Mouse (Mus musculus) limb, embryonic 12.5 days (tissue): Measurements from ENCODE around the gene Pdcd1lg2. TPM values are rescaled to one million over a fixed set of nuclear protein-coding genes. Genes with fewer than 3 reads are reported as not detected.

Experiments used
- ATAC-seq: fragments of 200-750 bp; cut with Nextera tagmentation; 2 replicates; pipeline ENCODE4 v1.8.0; 2017; ENCODE audit warnings: low read depth, moderate TSS enrichment; ENCODE audit not compliant: insufficient number of reproducible peaks, insufficient read depth, low FRiP score, low TSS enrichment
- H3K27ac ChIP-seq: fragments of 300-500 bp; sonication (generic); 2 replicates; pipeline ENCODE4 v1.5.1; 2016; ENCODE audit warnings: mild to moderate bottlenecking, moderate library complexity
- H3K27me3 ChIP-seq: fragments of 300-500 bp; sonication (generic); 2 replicates; pipeline ENCODE4 v1.6.1; 2016; ENCODE audit warnings: mild to moderate bottlenecking, moderate library complexity
- H3K36me3 ChIP-seq: fragments of 300-500 bp; sonication (generic); 2 replicates; pipeline ENCODE4 v1.6.1; 2016; ENCODE audit warnings: mild to moderate bottlenecking, moderate library complexity
- H3K4me1 ChIP-seq: fragments of 300-500 bp; sonication (generic); replicated peaks from 2 replicates; pipeline ENCODE4 v1.6.1; 2016
- H3K4me2 ChIP-seq: fragments of 300-500 bp; sonication (generic); 2 replicates; pipeline ENCODE4 v1.6.1; 2016; ENCODE audit warnings: mild to moderate bottlenecking, moderate library complexity
- H3K4me3 ChIP-seq: fragments of 300-500 bp; sonication (generic); replicated peaks from 2 replicates; pipeline ENCODE4 v1.5.1; 2016; ENCODE audit warnings: mild to moderate bottlenecking
- H3K9ac ChIP-seq: fragments of 300-500 bp; sonication (generic); replicated peaks from 2 replicates; pipeline ENCODE4 v1.6.1; 2016; ENCODE audit warnings: mild to moderate bottlenecking, moderate library complexity
- H3K9me3 ChIP-seq: fragments of 300-500 bp; sonication (generic); 2 replicates; pipeline ENCODE4 v1.6.1; 2016; ENCODE audit warnings: mild to moderate bottlenecking, moderate library complexity
- WGBS: fragments of 180-500 bp; shearing (Covaris S2); methylation state at CpG from one replicate; pipeline ENCODE4 v1.1.7; 2016; 5-methylcytosine and 5-hydroxymethylcytosine counted together
- polyA plus RNA-seq: library from polyadenylated mRNA; unstranded; fragments of >200 nt; fragmentation: Nextera tagmentation; extraction: Ambion mirVana; gene quantifications from 2 replicates; pipeline ENCODE4 v1.2.1, GENCODE M21; 2016

Gene Pdcd1lg2
- polyA plus RNA-seq, 1 experiment from 2014 or later: not detected

DNA sequence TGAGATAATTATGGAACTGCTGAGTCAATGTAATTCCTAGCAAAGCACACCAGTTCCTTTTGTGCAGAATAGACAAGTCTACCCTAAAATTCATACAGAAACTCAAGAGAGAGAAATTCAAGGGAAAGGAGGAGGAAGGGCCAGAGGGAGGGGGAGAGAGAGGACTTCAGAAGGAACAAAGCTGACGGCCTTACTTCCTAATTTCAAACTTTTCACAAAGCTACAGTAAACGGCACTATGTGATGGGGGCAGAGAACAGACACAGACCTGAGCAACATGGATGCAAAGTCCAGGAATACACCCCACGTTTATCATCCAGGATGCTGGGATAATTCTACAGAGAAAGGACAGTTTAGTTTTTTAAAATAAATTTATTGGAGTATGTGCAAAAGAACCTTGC, 8.8 kb downstream of the Pdcd1lg2 start:
- 73% methylated on average over 3 of the region's 3 CpGs for WGBS

DNA sequence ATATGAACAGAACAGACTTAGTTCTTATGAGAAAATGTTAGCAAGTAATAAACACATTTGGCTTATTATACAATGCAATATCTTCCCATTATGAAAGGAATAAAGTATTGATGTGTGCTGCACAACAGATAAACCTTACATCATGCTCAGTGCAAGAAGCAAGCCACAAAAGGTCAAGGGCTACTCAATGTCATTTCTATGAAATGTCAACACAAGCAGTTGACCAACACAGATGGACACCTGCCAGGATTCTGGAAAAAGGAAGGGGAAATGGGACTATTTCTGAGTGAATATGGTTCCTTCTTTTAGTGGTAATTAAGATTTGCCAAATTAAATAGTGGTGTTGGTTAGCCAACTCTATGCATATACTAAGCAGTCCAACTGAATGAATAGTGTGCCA, 9.2 kb downstream of the Pdcd1lg2 start:
- no peaks in the 10 kb centered on the region for H3K9me3 ChIP-seq
- no peak overlapping the region for H3K4me2 ChIP-seq
- no peak overlapping the region for H3K4me3 ChIP-seq
- H3K27ac ChIP-seq: no peak overlapping the region
- no peaks in the 10 kb centered on the region for H3K4me1 ChIP-seq
- H3K9ac ChIP-seq: no peak overlapping the region
- H3K36me3 ChIP-seq: no peaks in the 10 kb centered on the region
- no peak for ATAC-seq
- H3K27me3 ChIP-seq: no peaks in the 10 kb centered on the region

More for the DNA sequence above, 8.8 kb downstream of the Pdcd1lg2 start:
- H3K4me3 ChIP-seq: no peak overlapping the region
- no peaks in the 10 kb centered on the region for H3K4me1 ChIP-seq
- H3K9me3 ChIP-seq: no peaks in the 10 kb centered on the region
- ATAC-seq: no peak
- H3K4me2 ChIP-seq: no peak overlapping the region
- no peaks in the 10 kb centered on the region for H3K36me3 ChIP-seq
- no peak overlapping the region for H3K27ac ChIP-seq
- no peak overlapping the region for H3K9ac ChIP-seq
- no peaks in the 10 kb centered on the region for H3K27me3 ChIP-seq

DNA sequence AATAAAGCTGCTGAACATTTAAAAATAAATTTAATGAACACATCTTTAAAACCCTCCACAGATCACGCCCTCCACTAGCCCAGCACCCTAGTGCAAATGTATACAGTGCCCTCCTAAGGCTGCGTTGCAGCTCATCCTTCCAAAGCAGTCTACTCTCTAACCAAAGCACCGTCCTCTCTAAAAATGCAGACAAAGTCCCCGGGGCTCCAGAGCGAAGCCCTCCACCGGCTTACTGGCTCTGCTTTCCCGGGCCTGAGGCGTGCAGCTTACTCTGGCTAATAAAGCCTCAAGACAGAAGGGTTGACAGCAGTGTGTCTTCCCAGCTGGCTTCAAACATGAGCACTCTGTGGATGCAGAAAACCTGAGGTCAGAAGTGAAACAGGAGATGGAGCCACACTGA, 9.7 kb downstream of the Pdcd1lg2 start:
- no peaks in the 10 kb centered on the region for H3K36me3 ChIP-seq
- no peak for ATAC-seq
- H3K4me3 ChIP-seq: no peak overlapping the region
- H3K27me3 ChIP-seq: no peaks in the 10 kb centered on the region
- 77% methylated on average over 8 of the region's 8 CpGs for WGBS
- no peaks in the 10 kb centered on the region for H3K9me3 ChIP-seq
- no peak overlapping the region for H3K27ac ChIP-seq
- no peak overlapping the region for H3K9ac ChIP-seq
- no peak overlapping the region for H3K4me2 ChIP-seq
- no peaks in the 10 kb centered on the region for H3K4me1 ChIP-seq

DNA sequence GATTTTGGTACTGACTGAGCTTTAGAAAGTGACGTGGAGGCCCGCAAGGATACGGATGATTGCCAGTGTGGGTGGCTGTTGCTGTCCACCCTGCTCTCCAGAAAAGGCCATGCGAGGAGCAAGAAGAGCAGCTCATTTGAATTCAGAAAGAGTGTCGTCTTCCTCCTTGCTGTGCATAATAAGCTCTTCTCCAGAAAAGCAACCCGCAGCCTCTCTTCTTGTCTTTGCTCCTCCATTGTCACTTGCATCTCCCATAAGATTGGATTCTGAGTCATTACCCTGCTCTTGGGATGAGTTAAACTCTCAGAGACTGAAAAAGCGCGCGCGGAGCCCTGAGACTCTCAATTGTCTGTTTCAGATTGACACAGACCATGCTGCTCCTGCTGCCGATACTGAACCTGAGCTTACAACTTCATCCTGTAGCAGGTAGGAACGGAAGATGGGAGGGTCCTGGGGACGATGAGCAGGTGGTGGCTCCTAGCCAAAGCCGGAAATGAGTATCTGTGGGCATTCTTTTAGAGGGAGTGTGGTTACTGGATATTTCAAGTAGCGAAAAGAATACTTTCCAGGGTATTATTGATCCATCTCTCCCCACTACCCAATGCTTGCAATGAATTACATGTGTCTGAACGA, 11.4 kb downstream of the Pdcd1lg2 start:
- H3K4me1 ChIP-seq: no peaks in the 10 kb centered on the region
- WGBS: 86% methylated on average over 16 of the region's 16 CpGs
- no peaks in the 10 kb centered on the region for H3K36me3 ChIP-seq
- H3K9ac ChIP-seq: no peak overlapping the region
- H3K9me3 ChIP-seq: no peaks in the 10 kb centered on the region
- H3K27ac ChIP-seq: no peak overlapping the region
- no peak overlapping the region for H3K4me2 ChIP-seq
- no peak for ATAC-seq
- no peak overlapping the region for H3K4me3 ChIP-seq
- H3K27me3 ChIP-seq: no peaks in the 10 kb centered on the region

DNA sequence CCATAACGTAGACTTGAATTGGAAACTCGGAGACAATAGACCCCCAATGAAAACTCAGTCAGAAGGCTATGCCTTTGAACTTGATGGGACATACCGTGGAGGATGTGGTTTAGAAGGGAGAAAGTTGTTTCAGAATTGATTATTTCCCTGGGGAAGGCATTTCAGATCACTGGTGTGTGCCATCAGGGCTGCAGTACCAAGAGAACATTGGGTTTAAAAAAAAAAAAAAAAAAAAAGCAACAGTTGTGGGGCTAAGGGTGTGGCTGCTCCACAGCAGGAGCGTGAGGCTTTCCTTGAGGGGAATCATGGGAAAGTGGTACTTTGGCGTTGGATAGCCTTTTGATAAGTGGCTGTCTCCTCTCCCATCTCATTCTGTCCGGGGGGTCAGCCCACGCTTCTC, 12.1 kb downstream of the Pdcd1lg2 start:
- H3K36me3 ChIP-seq: no peaks in the 10 kb centered on the region
- no peak overlapping the region for H3K4me2 ChIP-seq
- H3K9ac ChIP-seq: no peak overlapping the region
- H3K9me3 ChIP-seq: no peaks in the 10 kb centered on the region
- H3K4me3 ChIP-seq: no peak overlapping the region
- WGBS: 86% methylated on average over 7 of the region's 7 CpGs
- no peaks in the 10 kb centered on the region for H3K27me3 ChIP-seq
- no peak for ATAC-seq
- H3K27ac ChIP-seq: no peak overlapping the region
- no peaks in the 10 kb centered on the region for H3K4me1 ChIP-seq

DNA sequence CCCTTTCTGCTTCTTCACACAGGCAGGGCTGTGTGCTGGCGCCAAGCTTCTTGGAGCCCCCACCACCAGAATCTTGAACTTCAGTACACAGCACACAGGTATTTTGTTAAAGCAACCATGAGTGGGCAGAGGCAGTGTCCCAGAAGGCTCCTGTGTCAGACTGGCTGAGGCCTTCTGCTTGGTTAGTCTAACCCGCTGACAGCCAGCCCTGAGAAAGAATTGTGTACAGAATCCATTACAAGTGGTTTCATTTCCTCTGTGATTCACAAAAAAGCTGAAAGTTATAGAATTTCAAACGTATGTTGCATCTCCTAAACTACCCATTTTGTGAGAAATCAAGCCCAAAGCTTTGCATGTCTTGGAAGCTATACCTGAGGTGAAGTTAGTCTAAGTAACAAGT, 19.8 kb downstream of the Pdcd1lg2 start:
- 81% methylated on average over 3 of the region's 3 CpGs for WGBS
- no peak overlapping the region for H3K4me3 ChIP-seq
- H3K4me2 ChIP-seq: no peak overlapping the region
- no peak overlapping the region for H3K27ac ChIP-seq
- H3K27me3 ChIP-seq: no peaks in the 10 kb centered on the region
- H3K36me3 ChIP-seq: no peaks in the 10 kb centered on the region
- no peak overlapping the region for H3K9ac ChIP-seq
- no peaks in the 10 kb centered on the region for H3K9me3 ChIP-seq
- ATAC-seq: no peak
- no peaks in the 10 kb centered on the region for H3K4me1 ChIP-seq

DNA sequence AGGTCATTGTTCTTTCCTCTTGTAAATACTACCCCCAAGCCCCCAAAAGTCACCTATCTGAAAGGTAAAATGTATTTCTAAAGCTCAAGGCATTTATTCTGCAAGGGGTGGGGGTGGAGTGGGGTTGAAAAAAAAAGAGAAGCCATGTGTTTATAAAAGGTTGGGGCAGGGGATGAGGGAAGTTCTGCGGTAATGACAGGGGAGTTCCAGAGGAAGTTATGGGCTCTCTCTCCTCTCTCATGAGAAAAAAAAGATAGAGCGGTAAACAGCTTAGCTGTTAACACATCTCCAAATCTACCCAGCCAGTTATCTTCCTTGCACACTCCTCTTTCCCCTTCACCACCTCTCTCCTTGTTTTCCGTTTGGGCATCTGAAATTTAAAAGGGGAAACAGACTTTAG, 20.2 kb downstream of the Pdcd1lg2 start:
- Histone ChIP-seq H3K27ac (no peak overlapping the region), H3K4me2 (no peak overlapping the region), H3K9me3 (no peaks in the 10 kb centered on the region), H3K4me1 (no peaks in the 10 kb centered on the region), H3K36me3 (no peaks in the 10 kb centered on the region), H3K4me3 (no peak overlapping the region), H3K27me3 (no peaks in the 10 kb centered on the region), H3K9ac (no peak overlapping the region)
- 89% methylated on average over 3 of the region's 3 CpGs for WGBS
- ATAC-seq: no peak

DNA sequence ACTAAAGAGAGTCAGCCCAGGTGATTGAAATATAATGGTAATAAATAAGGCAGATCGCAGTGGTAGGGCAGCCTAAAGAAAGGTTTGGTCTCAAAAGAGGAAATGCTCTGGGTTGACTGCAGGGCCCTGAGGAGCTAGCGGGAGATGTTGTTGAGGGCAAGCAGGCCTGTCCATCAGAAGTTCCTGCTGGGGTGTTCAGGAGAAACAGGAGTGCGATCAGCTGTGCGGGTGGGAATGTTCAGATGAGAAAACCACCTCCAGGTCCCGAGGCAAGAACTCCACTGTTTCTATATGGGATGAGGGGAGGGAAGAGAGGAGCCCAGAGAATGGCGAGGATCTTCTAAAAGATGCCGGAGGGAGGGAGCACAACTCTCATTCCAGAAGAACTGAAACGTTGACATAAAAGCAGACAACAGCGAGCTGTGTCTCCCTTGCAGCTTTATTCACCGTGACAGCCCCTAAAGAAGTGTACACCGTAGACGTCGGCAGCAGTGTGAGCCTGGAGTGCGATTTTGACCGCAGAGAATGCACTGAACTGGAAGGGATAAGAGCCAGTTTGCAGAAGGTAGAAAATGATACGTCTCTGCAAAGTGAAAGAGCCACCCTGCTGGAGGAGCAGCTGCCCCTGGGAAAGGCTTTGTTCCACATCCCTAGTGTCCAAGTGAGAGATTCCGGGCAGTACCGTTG, 26.2 kb downstream of the Pdcd1lg2 start:
- H3K27me3 ChIP-seq: no peaks in the 10 kb centered on the region
- H3K9me3 ChIP-seq: no peaks in the 10 kb centered on the region
- H3K9ac ChIP-seq: no peak overlapping the region
- H3K36me3 ChIP-seq: no peaks in the 10 kb centered on the region
- ATAC-seq: no peak
- H3K4me1 ChIP-seq: no peaks in the 10 kb centered on the region
- no peak overlapping the region for H3K27ac ChIP-seq
- WGBS: 89% methylated on average over 18 of the region's 18 CpGs
- H3K4me2 ChIP-seq: no peak overlapping the region
- H3K4me3 ChIP-seq: no peak overlapping the region

DNA sequence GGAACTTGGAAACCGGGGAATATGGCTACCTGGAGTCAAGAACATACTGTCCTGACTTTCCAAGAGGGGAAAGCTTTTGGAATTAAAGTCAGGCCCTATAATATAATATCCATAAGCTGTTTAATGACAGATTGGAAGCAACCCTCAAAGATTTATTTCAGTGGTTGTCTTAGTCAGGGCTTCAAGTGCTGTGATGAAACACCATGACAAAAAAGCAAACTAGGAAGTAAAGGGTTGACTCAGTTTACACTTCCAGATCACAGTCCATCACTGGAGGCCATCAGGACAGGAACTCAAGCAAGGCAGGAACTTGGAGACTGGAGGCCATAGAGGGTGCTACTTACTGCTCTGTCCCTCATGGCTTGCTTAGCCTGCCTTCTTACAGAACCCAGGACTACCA, 27.1 kb downstream of the Pdcd1lg2 start:
- WGBS: 89% methylated on average over 1 of the region's 1 CpGs
- no peak overlapping the region for H3K9ac ChIP-seq
- H3K9me3 ChIP-seq: no peaks in the 10 kb centered on the region
- no peak overlapping the region for H3K4me3 ChIP-seq
- H3K36me3 ChIP-seq: no peaks in the 10 kb centered on the region
- no peaks in the 10 kb centered on the region for H3K4me1 ChIP-seq
- ATAC-seq: no peak
- no peak overlapping the region for H3K4me2 ChIP-seq
- H3K27me3 ChIP-seq: no peaks in the 10 kb centered on the region
- no peak overlapping the region for H3K27ac ChIP-seq

DNA sequence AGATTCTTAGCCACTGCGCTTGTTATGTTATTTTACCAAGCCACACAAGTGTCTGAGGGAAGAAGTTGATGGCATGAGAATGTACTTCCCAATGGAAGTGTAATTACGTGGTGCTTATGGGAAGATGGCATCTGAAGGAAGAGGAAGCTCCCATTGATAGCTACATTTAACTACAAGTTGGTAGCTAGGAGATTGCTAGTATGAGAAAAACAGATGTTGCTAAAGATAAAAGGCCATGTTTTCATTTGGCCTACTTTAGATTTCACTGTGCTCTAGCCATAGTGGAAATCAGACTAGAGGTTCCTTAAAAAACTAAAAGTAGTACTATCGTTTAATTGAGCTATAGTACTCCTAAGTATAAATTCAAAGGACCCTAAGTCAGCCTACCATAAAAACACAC, 28.5 kb downstream of the Pdcd1lg2 start:
- no peaks in the 10 kb centered on the region for H3K36me3 ChIP-seq
- no peaks in the 10 kb centered on the region for H3K9me3 ChIP-seq
- no peaks in the 10 kb centered on the region for H3K27me3 ChIP-seq
- no peak overlapping the region for H3K9ac ChIP-seq
- H3K4me1 ChIP-seq: no peaks in the 10 kb centered on the region
- WGBS: 82% methylated on average over 3 of the region's 3 CpGs
- no peak overlapping the region for H3K27ac ChIP-seq
- no peak for ATAC-seq
- no peak overlapping the region for H3K4me3 ChIP-seq
- no peak overlapping the region for H3K4me2 ChIP-seq

DNA sequence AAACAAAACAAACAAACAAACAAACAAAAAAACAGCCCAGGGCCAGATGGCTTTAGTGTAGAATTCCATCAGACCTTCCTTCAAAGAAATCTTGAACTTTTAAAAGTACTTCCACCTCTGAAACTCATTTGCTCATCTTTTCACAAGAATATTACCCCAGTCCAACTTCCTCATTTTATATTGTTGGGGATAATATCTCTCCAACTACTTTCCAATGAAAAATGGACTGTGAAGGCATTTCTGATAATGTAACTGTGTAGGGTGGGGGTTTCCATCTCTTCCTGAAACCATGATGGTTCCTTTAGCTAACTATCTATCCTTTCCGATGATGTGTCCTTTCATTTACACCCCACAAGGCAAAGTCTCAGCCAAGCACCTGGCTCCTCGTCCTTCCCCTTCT, 31.8 kb downstream of the Pdcd1lg2 start:
- Histone ChIP-seq H3K36me3 (no peaks in the 10 kb centered on the region), H3K4me1 (no peaks in the 10 kb centered on the region), H3K4me3 (no peak overlapping the region), H3K4me2 (no peak overlapping the region), H3K9ac (no peak overlapping the region), H3K27ac (no peak overlapping the region), H3K9me3 (peaks cover 6% of the 10 kb centered on the region; the same call in 1 of the 2 replicates), H3K27me3 (no peaks in the 10 kb centered on the region)
- no peak for ATAC-seq
- WGBS: 68% methylated on average over 2 of the region's 2 CpGs

DNA sequence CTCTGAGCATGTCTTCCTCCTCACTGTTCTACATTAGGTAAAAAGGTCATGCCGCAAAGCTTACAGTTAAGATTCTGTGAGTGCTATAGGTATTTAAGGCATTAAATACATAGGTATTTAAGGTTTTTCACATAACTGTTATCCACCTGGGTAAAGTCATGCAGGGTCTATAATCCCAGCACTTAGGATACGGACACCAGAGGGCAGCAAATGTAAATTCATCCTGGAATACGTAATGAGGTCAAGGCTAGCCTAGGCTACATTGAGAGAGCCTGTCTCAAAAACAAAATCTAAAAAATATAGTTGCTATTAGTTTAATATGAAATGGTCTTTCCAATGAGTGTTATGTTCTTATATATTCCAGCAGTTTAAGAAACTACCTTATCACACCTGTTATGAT, 33.6 kb downstream of the Pdcd1lg2 start:
- Histone ChIP-seq H3K36me3 (no peaks in the 10 kb centered on the region), H3K4me3 (no peak overlapping the region), H3K4me2 (no peak overlapping the region), H3K9me3 (peaks cover 6% of the 10 kb centered on the region; the same call in 1 of the 2 replicates), H3K27me3 (no peaks in the 10 kb centered on the region), H3K9ac (no peak overlapping the region), H3K27ac (no peak overlapping the region), H3K4me1 (no peaks in the 10 kb centered on the region)
- WGBS: 91% methylated on average over 3 of the region's 3 CpGs
- no peak for ATAC-seq
